Mouse (Mus musculus): ENCODE measurements around the gene Samm50. TPM values are rescaled to one million over a fixed set of nuclear protein-coding genes. Genes with fewer than 3 reads are reported as not detected.

The Samm50 gene
- polyA plus RNA-seq, 1 experiment: 50.9 TPM

DNA sequence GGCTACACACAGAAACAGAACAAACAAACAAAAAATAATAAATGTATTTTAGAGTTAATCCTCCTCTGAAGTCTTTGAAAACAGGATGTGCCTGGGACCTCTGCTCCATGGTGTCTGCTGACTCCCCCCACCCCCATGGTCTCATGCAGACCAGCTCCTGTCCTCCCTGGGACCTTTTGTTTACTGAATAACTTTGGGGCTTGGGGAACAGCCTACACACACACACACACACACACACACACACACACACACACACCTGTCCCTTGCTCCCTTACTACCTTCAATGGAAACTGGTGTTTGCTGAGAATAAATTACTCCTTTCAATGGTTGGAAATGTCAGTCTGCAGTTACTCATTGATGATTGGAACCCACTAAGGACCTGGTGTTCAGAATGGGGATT, 24.0 kb downstream of the Samm50 start:
- no peak overlapping the region for H3K27ac ChIP-seq (ENCODE audit: insufficient read depth, low read depth, low read length)
- TF ChIP-seq POLR2A (IDR thresholded peaks at IDR 0.05; ENCODE audit: borderline replicate concordance, low read depth, low read length): no peak
- TF ChIP-seq CTCF (IDR thresholded peaks at IDR 0.05; ENCODE audit: low read depth, low read length): no peak
- H3K4me1 ChIP-seq (ENCODE audit: control insufficient read depth, insufficient read depth, low read length): peaks cover 4% of the 10 kb centered on the region; the same call in 1 of the 2 replicates
- no peak overlapping the region for H3K4me3 ChIP-seq (ENCODE audit: insufficient read depth, low read length)

DNA sequence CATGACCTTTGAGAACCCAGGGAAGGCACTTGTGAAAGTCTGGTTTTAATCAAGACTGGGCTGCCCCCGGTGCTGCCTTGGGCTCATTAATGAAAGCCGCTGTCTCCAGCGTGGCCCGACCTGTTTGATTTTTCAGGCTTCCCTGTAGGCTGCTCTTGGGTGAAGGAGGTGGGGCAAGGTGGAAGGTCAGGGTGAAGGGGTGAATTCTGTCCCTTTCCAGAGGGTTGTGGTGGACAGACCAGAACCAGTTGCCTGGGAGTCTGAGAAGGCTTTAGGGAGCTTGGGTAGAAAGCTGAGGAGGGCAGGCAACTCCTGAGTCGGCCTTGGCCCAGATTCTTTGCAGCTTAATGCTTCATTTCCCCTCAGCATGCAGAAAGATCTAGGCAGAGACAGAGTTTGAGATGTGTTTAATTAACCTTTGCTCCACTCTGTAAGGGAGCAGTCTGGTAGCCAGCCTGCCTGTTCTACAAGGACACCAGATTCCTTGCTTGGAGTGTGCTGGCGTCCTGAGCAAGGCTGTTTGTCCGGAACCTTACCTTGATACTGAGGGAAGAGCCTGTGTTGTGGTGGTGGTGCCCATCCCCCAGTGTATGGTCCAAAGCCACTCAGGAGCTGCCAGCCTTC, 24.5 kb downstream of the Samm50 start:
- TF ChIP-seq CTCF (IDR thresholded peaks at IDR 0.05; ENCODE audit: low read depth, low read length) (no peak), POLR2A (IDR thresholded peaks at IDR 0.05; ENCODE audit: borderline replicate concordance, low read depth, low read length) (no peak)
- no peak overlapping the region for H3K27ac ChIP-seq (ENCODE audit: insufficient read depth, low read depth, low read length)
- peaks cover 8% of the 10 kb centered on the region for H3K4me1 ChIP-seq (ENCODE audit: control insufficient read depth, insufficient read depth, low read length)
- no peak overlapping the region for H3K4me3 ChIP-seq (ENCODE audit: insufficient read depth, low read length)

- H3K4me1 ChIP-seq (ENCODE audit: control insufficient read depth, insufficient read depth, low read length): peaks cover 11% of the 10 kb centered on the region
- TF ChIP-seq CTCF (IDR thresholded peaks at IDR 0.05; ENCODE audit: low read depth, low read length): no peak; the same call in 1 of the 2 replicates
- TF ChIP-seq POLR2A (IDR thresholded peaks at IDR 0.05; ENCODE audit: borderline replicate concordance, low read depth, low read length): no peak
- no peak overlapping the region for H3K27ac ChIP-seq (ENCODE audit: insufficient read depth, low read depth, low read length)
- H3K4me3 ChIP-seq (ENCODE audit: insufficient read depth, low read length): no peak overlapping the region
Observed at GRCm38 (mm10) chr15:84217969-84218782, 26.1 kb downstream of the Samm50 start.

- Histone ChIP-seq H3K27ac (ENCODE audit: insufficient read depth, low read depth, low read length) (no peak overlapping the region), H3K4me3 (ENCODE audit: insufficient read depth, low read length) (no peak overlapping the region), H3K4me1 (ENCODE audit: control insufficient read depth, insufficient read depth, low read length) (peaks cover 11% of the 10 kb centered on the region)
- no peak for TF ChIP-seq POLR2A (IDR thresholded peaks at IDR 0.05; ENCODE audit: borderline replicate concordance, low read depth, low read length)
- TF ChIP-seq CTCF (IDR thresholded peaks at IDR 0.05; ENCODE audit: low read depth, low read length): no peak
Observed at GRCm38 (mm10) chr15:84218783-84219271, 26.8 kb downstream of the Samm50 start.

DNA sequence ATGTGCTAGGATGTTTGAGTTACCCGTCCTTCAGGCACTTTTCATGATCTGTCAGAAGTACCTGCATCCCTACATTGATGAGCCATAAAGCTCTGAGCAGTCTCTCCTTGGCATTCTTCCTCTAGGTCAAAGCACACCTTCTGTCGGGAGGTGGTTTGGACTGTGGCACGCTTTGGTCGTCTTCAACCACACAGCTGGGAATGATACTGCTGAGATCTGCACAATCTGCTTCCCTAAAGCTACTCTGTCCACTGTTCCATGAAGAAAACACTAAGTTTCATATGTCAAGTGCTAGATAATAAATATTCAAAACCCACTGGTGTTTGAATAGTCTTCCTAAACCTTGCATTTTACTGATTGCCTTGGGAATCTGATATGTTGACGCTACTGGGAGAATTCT, 29.5 kb downstream of the Samm50 start:
- H3K4me3 ChIP-seq (ENCODE audit: insufficient read depth, low read length): no peak overlapping the region
- H3K4me1 ChIP-seq (ENCODE audit: control insufficient read depth, insufficient read depth, low read length): peaks cover 11% of the 10 kb centered on the region
- no peak overlapping the region for H3K27ac ChIP-seq (ENCODE audit: insufficient read depth, low read depth, low read length)
- TF ChIP-seq CTCF (IDR thresholded peaks at IDR 0.05; ENCODE audit: low read depth, low read length) (no peak), POLR2A (IDR thresholded peaks at IDR 0.05; ENCODE audit: borderline replicate concordance, low read depth, low read length) (no peak)

GRCm38 (mm10) chr15:84223423-84223822, 31.4 kb downstream of the Samm50 start:
- Histone ChIP-seq H3K4me1 (ENCODE audit: control insufficient read depth, insufficient read depth, low read length) (peaks cover 7% of the 10 kb centered on the region), H3K4me3 (ENCODE audit: insufficient read depth, low read length) (no peak overlapping the region), H3K27ac (ENCODE audit: insufficient read depth, low read depth, low read length) (no peak overlapping the region)
- TF ChIP-seq CTCF (IDR thresholded peaks at IDR 0.05; ENCODE audit: low read depth, low read length) (no peak), POLR2A (IDR thresholded peaks at IDR 0.05; ENCODE audit: borderline replicate concordance, low read depth, low read length) (no peak)

- Histone ChIP-seq H3K4me3 (ENCODE audit: insufficient read depth, low read length) (no peak overlapping the region), H3K27ac (ENCODE audit: insufficient read depth, low read depth, low read length) (no peak overlapping the region), H3K4me1 (ENCODE audit: control insufficient read depth, insufficient read depth, low read length) (peaks cover 7% of the 10 kb centered on the region)
- TF ChIP-seq CTCF (IDR thresholded peaks at IDR 0.05; ENCODE audit: low read depth, low read length) (no peak), POLR2A (IDR thresholded peaks at IDR 0.05; ENCODE audit: borderline replicate concordance, low read depth, low read length) (no peak)
Observed at GRCm38 (mm10) chr15:84224779-84225178, 32.7 kb downstream of the Samm50 start.

- Histone ChIP-seq H3K4me1 (ENCODE audit: control insufficient read depth, insufficient read depth, low read length) (peaks cover 6% of the 10 kb centered on the region), H3K27ac (ENCODE audit: insufficient read depth, low read depth, low read length) (no peak overlapping the region), H3K4me3 (ENCODE audit: insufficient read depth, low read length) (no peak overlapping the region)
- TF ChIP-seq POLR2A (IDR thresholded peaks at IDR 0.05; ENCODE audit: borderline replicate concordance, low read depth, low read length): no peak
- TF ChIP-seq CTCF (IDR thresholded peaks at IDR 0.05; ENCODE audit: low read depth, low read length): no peak
Observed at GRCm38 (mm10) chr15:84226918-84227317, 34.9 kb downstream of the Samm50 start.

DNA sequence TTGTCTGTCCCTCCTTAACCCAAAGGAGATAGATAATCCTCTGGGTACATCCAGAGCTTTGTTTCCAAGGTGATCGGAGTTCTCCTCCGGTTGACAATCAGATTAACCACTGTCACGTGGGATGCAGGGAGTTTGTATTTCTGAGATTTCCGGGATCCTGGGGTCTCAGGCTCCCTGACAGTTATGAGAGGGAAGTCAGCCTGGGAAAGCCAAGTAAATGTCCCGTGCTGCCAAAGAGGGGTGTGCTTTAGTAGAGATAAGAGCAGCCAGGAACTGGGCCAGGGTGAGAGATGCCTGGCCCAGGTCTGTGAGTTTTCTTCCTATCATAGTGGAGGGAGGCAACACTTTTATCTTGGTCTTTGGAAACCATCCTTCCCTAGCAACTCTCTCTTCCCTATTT, 38.6 kb downstream of the Samm50 start:
- H3K27ac ChIP-seq (ENCODE audit: insufficient read depth, low read depth, low read length): no peak overlapping the region
- H3K4me1 ChIP-seq (ENCODE audit: control insufficient read depth, insufficient read depth, low read length): peaks cover 26% of the 10 kb centered on the region
- H3K4me3 ChIP-seq (ENCODE audit: insufficient read depth, low read length): peak overlapping the region; percentile 77
- TF ChIP-seq POLR2A (IDR thresholded peaks at IDR 0.05; ENCODE audit: borderline replicate concordance, low read depth, low read length): no peak
- no peak for TF ChIP-seq CTCF (IDR thresholded peaks at IDR 0.05; ENCODE audit: low read depth, low read length)
